Mouse (Mus musculus) spleen, adult 2 months (tissue): Measurements from ENCODE around the gene Slc7a4. TPM values are rescaled to one million over a fixed set of nuclear protein-coding genes. Genes with fewer than 3 reads are reported as not detected.

Experiments
- DNase-seq, 2 experiments: peaks; one replicate each; pipeline versions ENCODE4 v3.0.0 to v3.0.0-alpha.2; 2012 to 2021; ENCODE audit warnings: low spot score in 2 of 2, low read depth in 1 of 2
- H3K27ac ChIP-seq: fragments of 200-500 bp; 2 replicates; pipeline ENCODE4 v1.5.1; 2012; ENCODE audit warnings: low read length, inconsistent platforms; ENCODE audit not compliant: insufficient read depth
- H3K27me3 ChIP-seq: fragments of 200-500 bp; 2 replicates; pipeline ENCODE4 v1.6.1; 2012; ENCODE audit warnings: mild to moderate bottlenecking, moderate library complexity, low read length, inconsistent platforms; ENCODE audit not compliant: control insufficient read depth, insufficient read depth
- H3K36me3 ChIP-seq: fragments of 200-500 bp; 2 replicates; pipeline ENCODE4 v1.6.1; 2012; ENCODE audit warnings: mild to moderate bottlenecking, low read length, inconsistent platforms; ENCODE audit not compliant: control insufficient read depth, insufficient read depth
- H3K4me1 ChIP-seq: fragments of 200-500 bp; 2 replicates; pipeline ENCODE4 v1.6.1; 2011; ENCODE audit warnings: inconsistent platforms; ENCODE audit not compliant: control insufficient read depth, insufficient read depth, insufficient read length
- H3K4me3 ChIP-seq: fragments of 200-500 bp; 2 replicates; pipeline ENCODE4 v1.5.1; 2011; ENCODE audit warnings: mild to moderate bottlenecking, inconsistent platforms; ENCODE audit not compliant: insufficient read depth, insufficient read length; ENCODE audit errors: extremely low read depth
- CTCF ChIP-seq: fragments of 200-500 bp; IDR thresholded peaks from 2 replicates; pipeline ENCODE4 v1.5.1; 2011; ENCODE audit warnings: mild to moderate bottlenecking, inconsistent platforms; ENCODE audit not compliant: insufficient read depth, insufficient read length, insufficient replicate concordance; ENCODE audit errors: extremely low read depth
- POLR2A ChIP-seq: fragments of 200-500 bp; IDR thresholded peaks from 2 replicates; pipeline ENCODE4 v1.6.1; 2011; ENCODE audit warnings: low read depth, low read length, inconsistent platforms
- WGBS: fragments of 180-500 bp; shearing (Covaris S2); methylation state at CpG from one replicate; pipeline ENCODE4 v1.1.7; 2018; 5-methylcytosine and 5-hydroxymethylcytosine counted together
- polyA plus RNA-seq: library from polyadenylated mRNA; depleted of rRNA; stranded (reverse); fragments of >200 nt; gene quantifications from 2 replicates; pipeline ENCODE4 v1.2.3, GENCODE M21; 2012; rRNA removed

Slc7a4 gene
- polyA plus RNA-seq, result 4.3 and 5.1 TPM in 2 replicates

DNA sequence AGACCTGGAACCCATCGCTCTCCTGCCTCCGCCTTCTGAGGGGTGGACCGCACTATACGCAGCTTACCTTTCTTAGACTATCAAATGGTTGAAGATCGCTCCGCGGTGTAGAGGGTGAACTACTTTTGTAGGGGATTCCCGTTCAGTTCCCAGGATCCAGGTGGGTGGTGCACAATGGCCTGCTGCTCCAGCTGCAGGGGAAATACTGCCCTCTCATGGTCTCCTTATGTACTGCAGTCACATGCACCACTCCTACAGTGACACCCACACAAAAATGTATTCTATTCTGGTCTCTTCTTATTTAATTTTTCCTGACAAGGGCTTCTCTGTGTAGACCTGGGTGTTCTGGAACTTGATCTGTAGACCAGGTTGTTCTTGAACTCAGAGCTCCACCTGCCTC, at the start of gene Slc7a4:
Gene Slc7a4 (minus strand): TSS at position 151 of the 400 bp plus-strand sequence.
- no peaks in the 10 kb centered on the region for H3K4me1 ChIP-seq
- no peaks in the 10 kb centered on the region for H3K36me3 ChIP-seq
- H3K27ac ChIP-seq, result no peak within 1 kb of the TSS
- DNase-seq, result no peak
- H3K27me3 ChIP-seq, result no peaks in the 10 kb centered on the region
- WGBS, result 50% methylated on average over 8 of the region's 8 CpGs
- no peak within 1 kb of the TSS for H3K4me3 ChIP-seq
- peak; percentile 13; the same call in 1 of the 2 replicates for TF ChIP-seq CTCF
- no peak for TF ChIP-seq POLR2A

- Histone ChIP-seq H3K4me3 (no peak overlapping the region), H3K4me1 (no peaks in the 10 kb centered on the region), H3K27ac (no peak overlapping the region), H3K36me3 (peaks cover 21% of the 10 kb centered on the region), H3K27me3 (no peaks in the 10 kb centered on the region)
- 98% methylated on average over 2 of the region's 2 CpGs for WGBS
- TF ChIP-seq CTCF (no peak), POLR2A (no peak)
- no peak for DNase-seq
Observed at GRCm38 (mm10) chr16:17632580-17632979, 49.6 kb upstream of the Slc7a4 start.

- no peaks in the 10 kb centered on the region for H3K4me1 ChIP-seq
- H3K36me3 ChIP-seq, result peaks cover 22% of the 10 kb centered on the region; the same call in 1 of the 2 replicates
- TF ChIP-seq CTCF, result no peak
- no peak for TF ChIP-seq POLR2A
- no peaks in the 10 kb centered on the region for H3K27me3 ChIP-seq
- no peak overlapping the region for H3K4me3 ChIP-seq
- no peak for DNase-seq
- WGBS, result 94% methylated on average over 5 of the region's 5 CpGs
- H3K27ac ChIP-seq, result no peak overlapping the region
Observed at GRCm38 (mm10) chr16:17626269-17626555, 43.2 kb upstream of the Slc7a4 start.

DNA sequence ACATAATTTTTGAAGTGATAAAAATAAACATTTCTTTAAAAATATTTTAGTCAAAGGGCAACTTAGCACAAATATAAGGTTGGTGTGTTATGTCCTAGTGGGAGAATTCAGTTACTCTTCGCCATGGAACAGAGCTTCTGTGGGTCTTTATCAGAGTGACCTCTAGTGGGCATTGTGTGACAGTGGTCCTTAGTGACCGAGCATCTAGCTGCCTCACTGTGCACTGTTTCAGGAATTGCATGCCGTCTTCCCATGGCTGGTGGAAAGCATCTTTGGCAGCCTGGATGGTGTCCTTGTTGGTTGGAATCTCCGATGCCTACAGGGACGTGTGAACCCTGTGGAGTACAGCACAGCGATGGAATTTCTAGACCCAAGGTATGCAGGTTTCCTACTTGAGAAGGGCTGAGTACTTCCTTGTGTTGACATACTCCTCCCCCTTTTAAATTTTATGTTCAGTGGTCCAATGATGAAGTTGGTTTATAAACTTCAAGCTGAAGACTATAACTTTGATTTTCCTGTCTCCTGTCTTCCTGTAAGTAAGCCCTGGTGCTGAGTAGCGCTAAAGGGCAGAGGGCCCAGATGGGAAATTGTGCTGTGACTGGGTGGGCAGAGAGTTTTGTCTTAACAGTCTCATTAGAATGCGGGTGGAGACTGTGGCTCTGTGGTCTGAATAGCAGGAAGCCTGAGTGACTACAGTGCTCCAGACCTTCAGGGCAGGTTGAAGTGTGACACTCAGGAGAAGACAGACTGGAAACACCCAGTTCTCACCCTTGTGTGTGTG, 42.7 kb upstream of the Slc7a4 start:
- Histone ChIP-seq H3K27me3 (no peaks in the 10 kb centered on the region), H3K27ac (no peak overlapping the region), H3K4me1 (no peaks in the 10 kb centered on the region), H3K4me3 (no peak overlapping the region), H3K36me3 (peaks cover 22% of the 10 kb centered on the region; the same call in 1 of the 2 replicates)
- WGBS, result 81% methylated on average over 8 of the region's 8 CpGs
- TF ChIP-seq POLR2A (no peak), CTCF (peak; percentile 29; the same call in 1 of the 2 replicates)
- DNase-seq, result no peak

- Histone ChIP-seq H3K4me3 (no peak overlapping the region), H3K4me1 (no peaks in the 10 kb centered on the region; the same call in 1 of the 2 replicates), H3K36me3 (peaks cover 5% of the 10 kb centered on the region; the same call in 1 of the 2 replicates), H3K27me3 (no peaks in the 10 kb centered on the region), H3K27ac (no peak overlapping the region)
- 93% methylated on average over 1 of the region's 1 CpGs for WGBS
- TF ChIP-seq CTCF (no peak), POLR2A (no peak)
- no peak for DNase-seq
Observed at GRCm38 (mm10) chr16:17621936-17622335, 38.9 kb upstream of the Slc7a4 start.

DNA sequence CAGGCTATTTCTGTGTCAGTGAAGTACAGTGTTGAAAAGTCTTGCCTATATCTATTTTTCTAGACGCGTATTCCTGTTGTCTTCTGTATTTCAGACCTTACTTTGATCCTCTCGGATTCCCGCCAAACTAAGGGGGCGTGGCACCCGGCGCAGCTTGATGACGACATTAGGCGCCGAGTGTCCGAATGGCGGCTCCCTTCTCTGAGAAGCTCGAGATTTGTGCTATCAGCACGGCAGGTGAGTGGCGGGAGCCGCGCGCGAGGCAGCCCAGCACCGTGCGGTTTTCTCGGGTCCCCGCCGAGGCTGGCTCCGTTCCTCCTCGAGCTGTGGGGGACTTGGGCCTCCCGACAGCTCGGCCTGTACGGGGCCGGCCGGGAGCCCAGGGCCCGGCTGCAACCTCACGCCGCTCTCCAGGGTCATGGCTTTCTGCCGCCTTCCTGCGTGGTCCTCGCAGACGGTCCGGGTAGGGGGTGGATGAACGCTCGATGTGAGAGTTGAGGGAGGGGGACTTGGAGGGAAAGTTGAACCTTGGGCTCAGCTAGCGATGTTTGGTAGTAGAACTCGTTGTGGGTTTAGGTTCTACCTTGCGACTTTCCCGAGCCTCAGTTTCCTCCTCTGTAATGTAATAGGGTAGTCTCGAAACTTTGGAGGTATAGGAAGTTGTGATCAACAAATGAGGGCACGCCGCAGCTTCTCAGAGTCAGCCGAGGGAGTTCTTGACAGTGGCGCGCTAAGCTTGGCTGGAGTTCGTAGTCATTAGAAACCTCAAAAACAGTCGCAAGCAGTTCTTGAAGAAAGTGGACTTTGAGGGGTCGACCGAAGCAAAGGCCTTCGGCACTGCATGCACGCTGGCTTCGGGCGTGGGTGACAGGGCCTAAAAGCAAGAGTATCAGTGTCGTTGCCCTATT, 36.4 kb upstream of the Slc7a4 start, which contains the start of gene Smpd4:
Gene Smpd4 (plus strand): TSS at position 157 of the 908 bp plus-strand sequence.
- H3K27ac ChIP-seq, result no peak within 1 kb of the TSS
- TF ChIP-seq POLR2A (no peak), CTCF (no peak)
- no peaks in the 10 kb centered on the region for H3K36me3 ChIP-seq
- WGBS, result 3% methylated on average over 60 of the region's 60 CpGs
- H3K27me3 ChIP-seq, result no peaks in the 10 kb centered on the region
- no peaks in the 10 kb centered on the region; the same call in 1 of the 2 replicates for H3K4me1 ChIP-seq
- DNase-seq, result peak; percentile 61 to 86
- H3K4me3 ChIP-seq, result peak within 1 kb of the TSS; percentile 78
